Mouse (Mus musculus): ENCODE data around the gene Lpp.

DNA sequence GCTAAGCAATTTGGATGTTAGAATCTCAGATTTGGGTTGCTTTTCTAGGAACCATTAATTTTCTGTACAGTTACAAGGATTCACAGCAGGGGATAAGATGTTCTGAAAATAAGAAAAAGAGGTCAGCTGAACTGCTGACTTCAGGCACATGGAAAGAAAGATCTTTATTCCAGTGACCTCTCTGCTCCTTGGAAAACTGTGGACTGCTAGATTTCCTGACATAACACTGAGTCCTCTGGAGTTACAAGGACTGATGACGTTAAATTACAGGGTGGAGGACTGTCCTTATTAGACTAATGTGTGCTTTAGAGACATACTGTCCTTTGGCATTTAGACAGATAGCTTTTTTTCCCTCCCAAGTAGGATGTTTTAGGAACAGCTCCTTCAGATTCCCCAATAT, 77.3 kb downstream of the Lpp start:
- TF ChIP-seq CTCF (IDR thresholded peaks at IDR 0.05; ENCODE audit: control insufficient read depth, insufficient read depth, low read length) (no peak), POLR2A (IDR thresholded peaks at IDR 0.05; ENCODE audit: borderline replicate concordance, control insufficient read depth, low read depth, low read length) (no peak)
